Mouse (Mus musculus): ENCODE measurements around the gene Gm17324.

GRCm38 (mm10) chr9:78476531-78477020, 28.0 kb upstream of the Gm17324 start:
- no peak for TF ChIP-seq CTCF (IDR thresholded peaks at IDR 0.05; ENCODE audit: borderline replicate concordance, insufficient read depth, low read depth, low read length)
- no peak for TF ChIP-seq POLR2A (IDR thresholded peaks at IDR 0.05; ENCODE audit: borderline replicate concordance, insufficient read depth, low read length)

All from cerebellum, adult 2 months (tissue).